Comparison of ENCODE assay signal across 11 mouse cellular contexts in the genomic region with DNA sequence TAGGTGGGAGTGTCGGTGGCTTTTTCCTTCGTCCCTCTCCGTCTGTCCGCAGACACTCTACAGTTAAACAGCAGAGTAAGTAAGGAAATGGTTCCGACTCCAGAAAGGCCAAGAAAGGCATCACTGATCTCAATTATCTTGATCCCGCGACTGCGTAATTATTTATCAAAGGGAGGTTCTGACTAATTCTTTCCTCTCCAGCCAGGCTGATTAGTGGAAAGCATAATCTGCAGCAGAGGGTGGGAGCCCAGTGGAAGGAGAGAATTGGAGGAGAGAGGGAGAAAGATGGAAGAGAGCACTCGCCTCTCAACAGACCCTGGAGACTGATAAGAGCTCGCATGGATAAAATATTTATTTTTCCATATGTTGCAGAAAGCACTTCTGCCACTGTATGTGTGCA.
DNase-seq lines count a peak whose midpoint lies in the region; ATAC-seq lines count a peak whose summit lies in the region.
"Had no signal": no experiment of that assay in that cellular context is flagged by ENCODE, and none has a peak within 500 bp of the region (broad histone marks: within the 10 kb centered on the region; RNA-seq: fewer than 3 reads in every experiment).

No protein-coding gene starts in this region.

- H3K4me1 ChIP-seq in hindbrain, embryonic 10.5 days (replicated peaks): peaks cover 52% of the 10 kb centered on the region
- peaks cover 27% of the 10 kb centered on the region for H3K4me1 ChIP-seq in hindbrain, embryonic 16.5 days (ENCODE audit: control insufficient read depth, insufficient read depth, low read depth, low read length)
- peaks cover 35% of the 10 kb centered on the region for H3K4me1 ChIP-seq in embryonic facial prominence, embryonic 15.5 days

- no peaks in the 10 kb centered on the region for H3K27me3 ChIP-seq in hindbrain, embryonic 10.5 days (ENCODE audit: insufficient read depth, poor library complexity, severe bottlenecking)
- H3K27me3 ChIP-seq in hindbrain, embryonic 16.5 days (replicated peaks; ENCODE audit: control insufficient read depth, insufficient read depth, low read length): no peaks in the 10 kb centered on the region
- no peaks in the 10 kb centered on the region for H3K27me3 ChIP-seq in embryonic facial prominence, embryonic 15.5 days

- H3K4me3 ChIP-seq in hindbrain, embryonic 10.5 days: no peak overlapping the region
- no peak overlapping the region for H3K4me3 ChIP-seq in hindbrain, embryonic 16.5 days (ENCODE audit: low read length)
- H3K4me3 ChIP-seq in embryonic facial prominence, embryonic 15.5 days (replicated peaks): no peak overlapping the region
- H3K4me3 ChIP-seq: myocyte had no signal

- peaks cover 35% of the 10 kb centered on the region for H3K36me3 ChIP-seq in hindbrain, embryonic 10.5 days
- 0 out of 2 replicates have a peak, but pooled peaks cover 2% of the 10 kb centered on the region for H3K36me3 ChIP-seq in hindbrain, embryonic 16.5 days (ENCODE audit: control insufficient read depth, insufficient read depth, low read length)
- no peaks in the 10 kb centered on the region for H3K36me3 ChIP-seq in embryonic facial prominence, embryonic 15.5 days

- no peak for ATAC-seq in hindbrain, embryonic 16.5 days
- no peak for ATAC-seq in embryonic facial prominence, embryonic 15.5 days (ENCODE audit: insufficient number of reproducible peaks, low FRiP score, low TSS enrichment, low read depth)
- no peak for ATAC-seq in megakaryocyte-erythroid progenitor cell, adult 5-6 weeks (replicated peaks; ENCODE audit: low FRiP score, low TSS enrichment, poor library complexity, severe bottlenecking)

- no peak overlapping the region for H3K4me2 ChIP-seq in hindbrain, embryonic 16.5 days (ENCODE audit: low read length)
- 0 out of 2 replicates have a peak overlapping the region, but pooled peaks have one; percentile 4 for H3K4me2 ChIP-seq in embryonic facial prominence, embryonic 15.5 days (replicated peaks)

- 79% methylated on average over 10 of the region's 10 CpGs for WGBS in hindbrain, embryonic 10.5 days
- 58% methylated on average over 10 of the region's 10 CpGs for WGBS in hindbrain, embryonic 16.5 days
- WGBS in embryonic facial prominence, embryonic 15.5 days: 39% methylated on average over 10 of the region's 10 CpGs

- no peak for DNase-seq in hindbrain, embryonic 10.5 days (ENCODE audit: low spot score)
- peak; percentile 3 for DNase-seq in R1 (ENCODE audit: low read depth, low spot score)
- DNase-seq in induced T-regulatory cell, adult 2 months (ENCODE audit: low read depth): peak; percentile 27
- no peak for DNase-seq in lung, adult 18-20 months
- no peak for DNase-seq in layer of hippocampus, adult 9-11 months
- DNase-seq: embryo, embryonic 11 days; lung, adult 2 months had no signal

- no peak overlapping the region for H3K9ac ChIP-seq in hindbrain, embryonic 16.5 days (ENCODE audit: low read depth, low read length)
- no peak overlapping the region for H3K9ac ChIP-seq in embryonic facial prominence, embryonic 15.5 days

- H3K9me3 ChIP-seq in hindbrain, embryonic 10.5 days: no peaks in the 10 kb centered on the region
- H3K9me3 ChIP-seq in hindbrain, embryonic 16.5 days (ENCODE audit: control insufficient read depth, low read length): no peaks in the 10 kb centered on the region
- H3K9me3 ChIP-seq in embryonic facial prominence, embryonic 15.5 days (replicated peaks): no peaks in the 10 kb centered on the region

- peak overlapping the region; percentile 78 for H3K27ac ChIP-seq in hindbrain, embryonic 10.5 days
- no peak overlapping the region for H3K27ac ChIP-seq in hindbrain, embryonic 16.5 days (ENCODE audit: low read depth, low read length)
- H3K27ac ChIP-seq in embryonic facial prominence, embryonic 15.5 days (replicated peaks): peak overlapping the region; percentile 85

Comparison
In these comparisons a context has a peak if more than half of its experiments do, and no peak if none do; other contexts are left out.
1. DNase-seq: peak in R1 (single experiment) and induced T-regulatory cell, adult 2 months (single experiment); none in hindbrain, embryonic 10.5 days (single experiment), lung, adult 18-20 months (0 of 2) and layer of hippocampus, adult 9-11 months (single experiment).